Mouse (Mus musculus) G1E (cell line): ENCODE measurements around the gene Ackr1.

ENCODE experiments used
- CTCF ChIP-seq: IDR thresholded peaks from 2 replicates; pipeline ENCODE4 v1.5.1; 2012; ENCODE audit warnings: low read depth, low read length, inconsistent platforms, mixed read lengths
- GATA1 ChIP-seq: IDR thresholded peaks from 2 replicates; pipeline ENCODE4 v1.6.1; 2012; ENCODE audit warnings: borderline replicate concordance, low read length, inconsistent platforms, mixed read lengths

DNA sequence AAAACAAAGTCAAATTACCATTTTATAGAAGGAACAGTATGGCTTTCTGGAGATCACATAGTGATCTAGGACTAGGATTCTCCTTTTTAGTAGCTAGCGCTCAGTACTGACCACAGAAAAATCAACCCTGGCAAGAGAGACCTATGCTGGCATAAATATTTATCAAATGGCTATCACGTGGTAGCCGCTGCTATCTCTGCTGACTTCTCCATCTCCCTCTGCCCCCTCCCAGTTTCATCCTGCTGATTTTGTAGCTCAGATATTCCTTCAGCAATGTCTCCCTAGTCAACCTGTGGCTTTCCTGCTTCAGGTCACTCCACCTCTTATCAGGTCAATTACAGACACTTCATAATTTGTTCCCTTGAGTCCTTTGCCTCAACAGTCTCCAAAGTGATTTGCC lies 17.8 kb downstream of the Ackr1 start:
- TF ChIP-seq CTCF (no peak), GATA1 (no peak)
